Mouse (Mus musculus) cortical plate, adult 2 months (tissue): ENCODE measurements around the gene Nudt4.

ENCODE experiments used
- CTCF ChIP-seq: fragments of 200-500 bp; IDR thresholded peaks from 2 replicates; pipeline ENCODE4 v1.5.1; 2011; ENCODE audit warnings: mild to moderate bottlenecking, control low read depth, low read length; ENCODE audit not compliant: insufficient read depth; ENCODE audit errors: extremely low read depth
- POLR2A ChIP-seq: fragments of 200-500 bp; IDR thresholded peaks from 2 replicates; pipeline ENCODE4 v1.6.1; 2011; ENCODE audit warnings: mild to moderate bottlenecking, low read length, control low read depth; ENCODE audit not compliant: insufficient read depth; ENCODE audit errors: extremely low read depth

GRCm38 (mm10) chr10:95512635-95513034, 51.3 kb downstream of the Nudt4 start:
- no peak for TF ChIP-seq POLR2A
- TF ChIP-seq CTCF = no peak
